Mouse (Mus musculus) liver, embryonic 14.5 days (tissue): ENCODE data around the gene Dydc1. TPM values are rescaled to one million over a fixed set of nuclear protein-coding genes. Genes with fewer than 3 reads are reported as not detected.

Experiments
- ATAC-seq: fragments of 200-750 bp; cut with Nextera tagmentation; 2 replicates; pipeline ENCODE4 v1.8.0; 2017; ENCODE audit warnings: moderate number of reproducible peaks, mild to moderate bottlenecking, moderate library complexity; ENCODE audit not compliant: insufficient read depth
- DNase-seq, 3 experiments: peaks; one replicate each; pipeline ENCODE4 v3.0.0-alpha.2; 2012 to 2013; ENCODE audit warnings: low read depth in 3 of 3, low spot score in 3 of 3
- H3K27ac ChIP-seq: fragments of 300-500 bp; sonication (generic); 2 replicates; pipeline ENCODE4 v1.5.1; 2014; ENCODE audit warnings: moderate library complexity, mild to moderate bottlenecking, control low read depth, inconsistent platforms
- H3K27me3 ChIP-seq: fragments of 300-500 bp; sonication (generic); 2 replicates; pipeline ENCODE4 v1.6.1; 2014; ENCODE audit warnings: mild to moderate bottlenecking, low read length, moderate library complexity; ENCODE audit not compliant: control insufficient read depth, insufficient read depth
- H3K36me3 ChIP-seq: fragments of 300-500 bp; sonication (generic); replicated peaks from 2 replicates; pipeline ENCODE4 v1.6.1; 2014; ENCODE audit warnings: low read depth; ENCODE audit not compliant: control insufficient read depth, insufficient read depth
- H3K4me1 ChIP-seq, 2 experiments: fragments of 200-500 bp in 1 of 2; fragments of 300-500 bp in 1 of 2; sonication (generic) in 1 of 2; replicated peaks; 2 replicates each; pipeline ENCODE4 v1.6.1; 2012 to 2014; ENCODE audit warnings: antibody characterized with exemption in 1 of 2, inconsistent platforms in 1 of 2, low read length in 1 of 2; ENCODE audit not compliant: control insufficient read depth in 2 of 2, insufficient read depth in 2 of 2
- H3K4me2 ChIP-seq: fragments of 300-500 bp; sonication (generic); 2 replicates; pipeline ENCODE4 v1.6.1; 2014; ENCODE audit warnings: low read depth, mild to moderate bottlenecking, control low read depth, moderate library complexity
- H3K4me3 ChIP-seq, 2 experiments: fragments of 200-500 bp in 1 of 2; fragments of 300-500 bp in 1 of 2; sonication (generic) in 1 of 2; 2 replicates each; pipeline ENCODE4 v1.5.1; 2012 to 2014; ENCODE audit warnings: low read depth in 2 of 2, low read length in 2 of 2, mild to moderate bottlenecking in 2 of 2, control low read depth in 1 of 2, inconsistent platforms in 1 of 2, moderate library complexity in 1 of 2; ENCODE audit not compliant: insufficient read depth in 1 of 2
- H3K9ac ChIP-seq: fragments of 300-500 bp; sonication (generic); replicated peaks from 2 replicates; pipeline ENCODE4 v1.6.1; 2014; ENCODE audit warnings: mild to moderate bottlenecking, control low read depth, moderate library complexity
- H3K9me3 ChIP-seq: fragments of 300-500 bp; sonication (generic); 2 replicates; pipeline ENCODE4 v1.6.1; 2016; ENCODE audit warnings: low read length, mixed read lengths; ENCODE audit not compliant: control insufficient read depth
- CTCF ChIP-seq: IDR thresholded peaks from 2 replicates; pipeline ENCODE4 v1.5.1; 2016; ENCODE audit warnings: antibody characterized with exemption, low read depth, control low read depth
- EP300 ChIP-seq: IDR thresholded peaks from 2 replicates; pipeline ENCODE4 v1.6.1; 2016; ENCODE audit warnings: antibody characterized with exemption, low read depth
- WGBS: fragments of 180-500 bp; shearing (Covaris S2); extraction: QIAGEN DNeasy Blood & Tissue Kit; methylation state at CpG from one replicate; pipeline ENCODE4 v1.1.7; 2014; ENCODE audit not compliant: insufficient replicate concordance; 5-methylcytosine and 5-hydroxymethylcytosine counted together
- polyA plus RNA-seq, 2 experiments: library from polyadenylated mRNA; depleted of rRNA in 1 of 2; stranded (reverse) in 1 of 2; unstranded in 1 of 2; fragments of >200 nt; fragmentation: Nextera tagmentation in 1 of 2; extraction: Ambion mirVana in 1 of 2; gene quantifications; 2 replicates each; pipeline versions ENCODE4 v1.2.1 to v1.2.3; 2012 to 2014

Gene Dydc1
- polyA plus RNA-seq, 2 experiments: 0.03 to 0.11 TPM

DNA sequence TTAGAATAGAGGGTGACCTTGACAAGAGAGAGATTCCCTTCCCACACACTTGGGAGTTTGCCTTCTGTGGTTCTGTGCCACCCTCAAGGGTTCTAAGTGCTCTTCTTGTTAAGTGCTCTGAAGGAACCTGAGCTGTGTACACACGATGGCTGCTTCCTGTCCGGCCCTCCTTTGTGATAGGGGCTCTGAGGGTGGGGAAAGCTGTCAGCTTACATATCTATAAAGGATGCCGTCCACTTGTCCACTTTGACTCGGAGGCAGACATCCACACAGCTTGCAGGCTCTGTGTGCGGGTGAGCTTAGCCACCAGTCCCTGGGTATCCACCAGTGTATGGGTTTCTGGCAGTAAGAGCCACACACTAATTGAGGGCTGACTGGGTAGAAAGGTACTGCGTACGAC, 58.8 kb downstream of the Dydc1 start, which contains the start of gene Sftpa1:
Gene Sftpa1 (plus strand): TSS at position 243 of the 400 bp plus-strand sequence.
- ATAC-seq: no peak
- Histone ChIP-seq H3K27ac (no peak within 1 kb of the TSS), H3K4me3 (no peak within 1 kb of the TSS), H3K27me3 (no peaks in the 10 kb centered on the region), H3K36me3 (no peaks in the 10 kb centered on the region), H3K9ac (no peak within 1 kb of the TSS), H3K4me2 (no peak within 1 kb of the TSS), H3K9me3 (no peaks in the 10 kb centered on the region), H3K4me1 (no peaks in the 10 kb centered on the region)
- TF ChIP-seq EP300 (no peak), CTCF (no peak)
- DNase-seq: no peak
- WGBS: 56% methylated on average over 7 of the region's 7 CpGs

DNA sequence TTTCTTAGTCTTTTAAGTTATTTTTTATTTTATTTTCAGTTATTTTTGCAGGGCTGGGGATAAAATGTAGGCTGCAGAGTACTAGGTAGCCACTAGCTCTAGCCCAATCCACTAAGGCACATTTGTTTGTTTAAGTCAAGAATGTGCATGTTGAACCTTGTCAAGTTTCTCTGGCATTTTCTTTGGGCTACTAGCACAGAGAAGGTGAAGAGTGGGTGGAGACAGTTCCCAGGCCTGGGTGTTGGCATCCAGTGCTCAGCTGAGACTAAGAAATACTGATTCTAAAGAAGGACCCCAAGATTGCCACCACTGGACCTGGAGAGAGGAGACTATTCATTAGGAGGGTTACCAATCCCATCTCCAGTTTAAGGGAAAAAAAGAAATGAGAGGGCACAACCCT, 64.3 kb downstream of the Dydc1 start:
- Histone ChIP-seq H3K27ac (no peak overlapping the region), H3K4me1 (no peaks in the 10 kb centered on the region), H3K4me2 (no peak overlapping the region), H3K27me3 (no peaks in the 10 kb centered on the region), H3K9me3 (no peaks in the 10 kb centered on the region), H3K36me3 (no peaks in the 10 kb centered on the region), H3K4me3 (no peak overlapping the region), H3K9ac (no peak overlapping the region)
- TF ChIP-seq CTCF (no peak), EP300 (no peak)
- ATAC-seq: no peak
- no peak for DNase-seq

DNA sequence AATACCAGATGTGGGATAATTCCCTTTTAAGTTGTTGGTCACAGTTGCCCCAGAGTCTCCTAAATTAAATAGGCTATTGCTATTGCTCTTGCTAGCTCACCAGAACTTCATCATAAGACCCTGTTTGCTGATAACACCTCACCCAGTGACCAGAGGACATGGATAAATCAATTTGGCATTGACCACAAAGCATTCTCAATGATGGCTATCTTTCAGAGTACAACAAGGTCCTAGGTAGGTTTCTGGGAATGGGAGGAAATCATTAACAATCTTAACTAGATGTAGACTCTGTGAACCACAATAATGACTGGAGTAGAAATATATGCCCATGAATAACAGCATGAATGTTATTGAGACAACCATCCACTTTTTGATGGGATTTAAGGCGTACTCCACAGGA, 68.0 kb downstream of the Dydc1 start:
- DNase-seq: no peak
- no peaks in the 10 kb centered on the region for H3K4me1 ChIP-seq
- H3K27me3 ChIP-seq: no peaks in the 10 kb centered on the region
- H3K4me3 ChIP-seq: no peak overlapping the region
- no peaks in the 10 kb centered on the region for H3K9me3 ChIP-seq
- ATAC-seq: no peak
- TF ChIP-seq EP300 (no peak), CTCF (no peak)
- 40% methylated on average over 1 of the region's 1 CpGs for WGBS
- no peak overlapping the region for H3K9ac ChIP-seq
- H3K4me2 ChIP-seq: no peak overlapping the region
- H3K27ac ChIP-seq: no peak overlapping the region
- no peaks in the 10 kb centered on the region for H3K36me3 ChIP-seq

Other genes with a start within 250 kb of the Dydc1 start
- 0.18 and 0.23 TPM in 2 replicates for gene Sh2d4b, start 179.6 kb upstream of the Dydc1 start, polyA plus RNA-seq (2012; rRNA removed)
- gene Sh2d4b, start 179.6 kb upstream of the Dydc1 start, polyA plus RNA-seq (2014; fragmentation: Nextera tagmentation; extraction: Ambion mirVana): 0.08 TPM in 1 of 2 replicates, not detected in the other
- gene Tspan14, start 106.1 kb upstream of the Dydc1 start, polyA plus RNA-seq (2012; rRNA removed): 22.0 and 22.9 TPM in 2 replicates
- gene Tspan14, start 106.1 kb upstream of the Dydc1 start, polyA plus RNA-seq (2014; fragmentation: Nextera tagmentation; extraction: Ambion mirVana): 25.4 and 28.5 TPM in 2 replicates
- 22.0 and 39.4 TPM in 2 replicates for gene Fam213a, start 59.1 kb upstream of the Dydc1 start, polyA plus RNA-seq (2012; rRNA removed)
- gene Fam213a, start 59.1 kb upstream of the Dydc1 start, polyA plus RNA-seq (2014; fragmentation: Nextera tagmentation; extraction: Ambion mirVana): 41.8 and 45.1 TPM in 2 replicates
- gene Dydc2, start 3.7 kb upstream of the Dydc1 start, polyA plus RNA-seq (2012; rRNA removed): not detected in 2 replicates
- not detected in 2 replicates for gene Dydc2, start 3.7 kb upstream of the Dydc1 start, polyA plus RNA-seq (2014; fragmentation: Nextera tagmentation; extraction: Ambion mirVana)
- gene Mat1a, start 32.1 kb downstream of the Dydc1 start, polyA plus RNA-seq (2012; rRNA removed): 7.7 and 8.3 TPM in 2 replicates
- 20.4 and 25.0 TPM in 2 replicates for gene Mat1a, start 32.1 kb downstream of the Dydc1 start, polyA plus RNA-seq (2014; fragmentation: Nextera tagmentation; extraction: Ambion mirVana)
- gene Sftpa1, start 58.9 kb downstream of the Dydc1 start, polyA plus RNA-seq (2012; rRNA removed): 0.01 and 0.10 TPM in 2 replicates
- 0.19 and 0.33 TPM in 2 replicates for gene Sftpa1, start 58.9 kb downstream of the Dydc1 start, polyA plus RNA-seq (2014; fragmentation: Nextera tagmentation; extraction: Ambion mirVana)
- gene Mbl1, start 78.5 kb downstream of the Dydc1 start, polyA plus RNA-seq (2012; rRNA removed): 5.5 and 9.6 TPM in 2 replicates
- 26.0 and 27.5 TPM in 2 replicates for gene Mbl1, start 78.5 kb downstream of the Dydc1 start, polyA plus RNA-seq (2014; fragmentation: Nextera tagmentation; extraction: Ambion mirVana)
- not detected in 2 replicates for gene Sftpd, start 112.2 kb downstream of the Dydc1 start, polyA plus RNA-seq (2012; rRNA removed)
- 0.27 TPM in 1 of 2 replicates, not detected in the other for gene Sftpd, start 112.2 kb downstream of the Dydc1 start, polyA plus RNA-seq (2014; fragmentation: Nextera tagmentation; extraction: Ambion mirVana)
- not detected in 2 replicates for gene Gm2832, start 205.9 kb downstream of the Dydc1 start, polyA plus RNA-seq (2012; rRNA removed)
- gene Gm2832, start 205.9 kb downstream of the Dydc1 start, polyA plus RNA-seq (2014; fragmentation: Nextera tagmentation; extraction: Ambion mirVana): not detected in 2 replicates